Mouse (Mus musculus) liver, postnatal 0 days (tissue): ENCODE data around the gene Chaf1b.

Experiments
- CTCF ChIP-seq: sonication (generic); IDR thresholded peaks from 2 replicates; pipeline ENCODE4 v1.5.1; 2016; ENCODE audit warnings: antibody characterized with exemption, low read depth
- EP300 ChIP-seq: IDR thresholded peaks from 2 replicates; pipeline ENCODE4 v1.6.1; 2016; ENCODE audit warnings: antibody characterized with exemption, low read depth, mild to moderate bottlenecking

DNA sequence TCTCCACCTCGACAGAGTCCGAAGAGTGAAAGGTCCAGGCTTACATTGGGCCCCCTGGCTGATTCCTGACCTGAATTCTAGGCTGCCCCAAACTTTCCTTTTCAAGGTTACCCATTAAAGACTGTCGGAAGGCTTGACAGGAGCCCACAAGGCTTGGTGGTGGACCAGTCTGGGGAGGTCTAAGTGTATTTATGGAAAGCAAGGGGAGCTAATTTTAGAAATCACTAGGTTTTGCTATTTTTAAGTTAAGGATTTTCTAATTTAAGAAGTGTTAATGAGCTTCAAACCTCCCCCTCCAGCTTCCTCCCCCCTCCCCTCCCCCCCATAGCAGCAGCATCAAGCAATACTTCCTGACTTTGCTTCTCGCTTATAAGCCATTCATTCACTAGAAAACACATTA lies 37.0 kb downstream of the Chaf1b start:
- TF ChIP-seq EP300 (no peak), CTCF (no peak)
